Mouse (Mus musculus): ENCODE results near the gene Ltk.

DNA sequence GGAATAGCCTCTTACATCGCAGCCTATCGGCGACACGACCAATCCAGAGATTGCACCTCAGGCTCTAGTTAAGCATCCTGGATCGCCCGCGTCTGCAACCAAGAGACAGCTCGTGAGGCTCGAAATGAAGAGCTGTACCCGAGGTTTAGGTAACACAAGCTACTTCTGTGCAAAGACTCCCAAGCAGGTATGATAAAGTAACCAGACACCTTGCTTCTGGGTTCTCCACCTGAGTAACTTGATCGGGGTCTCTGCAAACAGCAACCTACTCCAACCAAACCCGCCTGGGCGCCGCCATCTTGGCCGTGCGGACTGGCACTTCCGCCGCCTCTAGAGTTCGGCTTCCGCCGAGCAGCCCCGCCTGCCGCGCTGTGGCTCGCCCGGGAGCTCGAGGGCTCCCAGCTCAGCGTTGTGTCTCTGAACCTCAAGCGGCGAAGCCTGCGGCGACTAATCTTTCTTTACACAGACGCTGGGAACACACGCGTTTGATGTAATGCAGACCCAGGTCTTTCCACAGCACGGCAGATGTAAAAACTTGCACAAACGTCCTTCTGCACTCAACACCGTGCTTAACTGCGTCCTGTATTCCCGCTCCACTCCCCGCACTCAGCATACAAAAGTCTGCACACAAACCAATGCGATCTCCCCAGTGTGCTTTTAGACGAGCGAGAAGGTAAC is 27.1 kb upstream of the Ltk start, which contains the start of gene Rpap1:
- TF ChIP-seq CTCF (conservative IDR thresholded peaks at IDR 0.05; ENCODE audit: insufficient read depth, insufficient read length, low read depth, low read length), result no peak
- TF ChIP-seq POLR2A (IDR thresholded peaks at IDR 0.05; ENCODE audit: low read depth, low read length), result peak; percentile 71
